Mouse (Mus musculus): ENCODE measurements around the gene Cmtm8.
A peak's percentile ranks its signal among the peaks of the same experiment; 100 is the strongest.

Gene Cmtm8

GRCm38 (mm10) chr9:114752863-114753484 is 91.0 kb downstream of the Cmtm8 start:
- DNase-seq (ENCODE audit: low read depth) = peak; percentile 99

GRCm38 (mm10) chr9:114752311-114752710 is 91.6 kb downstream of the Cmtm8 start:
- no peak for DNase-seq (ENCODE audit: low read depth)

DNA sequence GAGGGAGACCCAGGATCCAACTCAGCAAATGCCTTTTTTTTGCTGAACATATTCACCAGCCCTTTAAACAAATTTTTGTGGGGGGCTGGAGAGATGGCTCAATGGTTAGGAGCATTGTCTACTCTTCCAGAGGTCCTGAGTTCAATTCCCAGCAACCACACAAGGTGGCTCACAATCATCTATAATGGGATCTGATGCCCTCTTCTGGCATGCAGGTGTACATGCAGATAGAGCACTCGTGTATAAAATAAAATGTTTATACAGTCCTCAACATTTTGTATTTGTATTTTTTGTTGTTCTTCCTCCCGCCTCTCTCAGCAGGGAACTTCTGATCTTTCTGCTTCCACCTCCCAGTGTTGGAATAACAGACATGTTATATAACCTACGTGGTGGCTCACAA is 92.4 kb downstream of the Cmtm8 start:
- DNase-seq (ENCODE audit: low read depth) = no peak

DNA sequence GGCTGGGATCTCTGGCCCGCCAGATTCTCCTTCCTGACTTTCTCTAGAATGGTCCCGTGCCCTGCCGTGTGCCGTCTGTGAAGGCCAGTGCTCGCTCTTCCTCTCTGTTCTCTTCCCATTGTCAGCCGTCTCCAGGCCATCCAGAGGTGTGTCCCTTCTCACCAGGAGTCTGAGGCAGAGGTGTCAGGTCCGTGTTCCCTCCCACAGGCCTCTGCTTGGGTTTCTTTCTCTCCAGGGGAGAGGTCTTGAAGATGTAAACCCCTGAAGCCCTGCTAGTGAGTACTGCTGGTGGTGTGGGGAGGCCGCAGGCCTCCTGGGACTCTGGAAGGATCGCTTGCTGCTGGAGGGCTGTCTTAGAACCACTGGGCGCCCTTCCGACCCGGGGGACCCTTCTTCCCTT is 96.5 kb downstream of the Cmtm8 start:
- no peak for DNase-seq (ENCODE audit: low read depth)

DNA sequence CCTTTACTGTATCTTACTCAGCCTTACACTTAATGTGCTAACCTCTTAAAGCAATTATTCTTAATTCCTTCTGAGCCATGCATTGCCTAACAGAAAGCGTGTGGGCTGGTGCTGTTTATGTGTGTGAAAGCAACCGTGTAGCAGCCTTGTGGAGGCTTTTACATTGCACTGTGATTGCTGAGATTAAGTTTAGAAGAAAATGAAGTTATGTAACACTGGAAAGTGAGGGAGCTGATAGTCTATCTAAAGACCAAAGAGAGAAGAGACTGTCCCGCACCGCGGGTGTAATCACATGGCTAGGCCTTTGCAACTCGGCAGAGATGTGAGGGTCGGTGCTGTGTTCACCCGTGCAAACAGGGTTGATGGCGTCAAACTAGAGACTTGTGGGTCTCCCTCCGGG is 96.9 kb downstream of the Cmtm8 start:
- DNase-seq (ENCODE audit: low read depth) = no peak

- no peak for DNase-seq (ENCODE audit: low read depth)
Measured at GRCm38 (mm10) chr9:114745654-114746053, 98.3 kb downstream of the Cmtm8 start.

DNA sequence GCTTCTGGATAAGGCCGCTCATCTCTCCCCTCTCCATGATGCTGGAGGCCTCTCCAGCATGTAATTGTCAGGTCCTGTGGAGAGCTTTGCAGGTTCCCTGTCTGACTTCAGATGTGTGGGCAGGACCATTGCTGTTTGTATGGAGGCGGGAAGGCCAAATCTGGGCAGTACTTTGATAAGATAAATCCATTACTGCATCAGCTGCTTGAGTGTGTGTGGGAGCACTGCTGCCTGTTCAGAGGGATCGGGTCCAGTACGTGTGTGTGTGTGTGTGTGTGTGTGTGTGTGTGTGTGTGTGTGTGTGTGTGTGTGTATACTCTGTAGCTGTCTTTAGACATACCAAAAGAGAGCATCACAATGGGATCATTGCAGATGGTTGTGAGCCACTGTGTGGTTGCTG is 98.8 kb downstream of the Cmtm8 start:
- DNase-seq (ENCODE audit: low read depth) = no peak

DNA sequence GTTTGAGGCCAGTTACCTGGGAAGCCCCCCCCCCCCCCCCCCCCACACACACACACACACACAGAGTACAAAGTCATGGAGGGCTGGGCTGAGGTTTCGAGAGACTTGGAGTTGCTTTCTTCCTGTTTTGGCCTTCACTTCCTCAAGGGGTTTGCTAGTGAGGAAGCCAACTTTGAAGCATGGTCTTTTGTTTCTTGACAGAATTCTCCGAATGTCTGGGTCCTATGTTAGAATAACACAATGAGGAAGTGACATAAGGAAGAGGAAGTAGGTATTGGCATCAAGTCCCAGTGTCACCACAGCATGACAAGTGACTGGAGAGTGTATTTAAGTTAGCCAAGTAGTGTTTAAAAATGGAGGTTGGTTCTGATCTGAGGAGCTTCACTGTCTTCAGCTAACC is 101.2 kb downstream of the Cmtm8 start:
- peak; percentile 81 for DNase-seq (ENCODE audit: low read depth)

- DNase-seq (ENCODE audit: low read depth) = no peak
Measured at GRCm38 (mm10) chr9:114740336-114740735, 103.6 kb downstream of the Cmtm8 start.
